Mouse (Mus musculus) neural tube, embryonic 15.5 days (tissue): ENCODE measurements around the gene Syt12. TPM values are rescaled to one million over a fixed set of nuclear protein-coding genes. Genes with fewer than 3 reads are reported as not detected.
A peak's percentile ranks its signal among the peaks of the same experiment; 100 is the strongest.

Experiments
- ATAC-seq: fragments of 200-750 bp; cut with Nextera tagmentation; 2 replicates; pipeline ENCODE4 v1.8.0; 2017; ENCODE audit warnings: mild to moderate bottlenecking, moderate TSS enrichment, moderate library complexity; ENCODE audit not compliant: low FRiP score
- H3K27ac ChIP-seq: fragments of 300-500 bp; sonication (generic); replicated peaks from 2 replicates; pipeline ENCODE4 v1.5.1; 2015; ENCODE audit warnings: mild to moderate bottlenecking, inconsistent platforms
- H3K27me3 ChIP-seq: fragments of 300-500 bp; sonication (generic); replicated peaks from 2 replicates; pipeline ENCODE4 v1.6.1; 2015; ENCODE audit warnings: inconsistent platforms
- H3K36me3 ChIP-seq: fragments of 300-500 bp; sonication (generic); 2 replicates; pipeline ENCODE4 v1.6.1; 2015; ENCODE audit warnings: inconsistent platforms
- H3K4me1 ChIP-seq: fragments of 300-500 bp; sonication (generic); 2 replicates; pipeline ENCODE4 v1.6.1; 2015; ENCODE audit warnings: inconsistent platforms
- H3K4me2 ChIP-seq: fragments of 300-500 bp; sonication (generic); 2 replicates; pipeline ENCODE4 v1.6.1; 2015; ENCODE audit warnings: inconsistent platforms, mild to moderate bottlenecking, moderate library complexity
- H3K4me3 ChIP-seq: fragments of 300-500 bp; sonication (generic); replicated peaks from 2 replicates; pipeline ENCODE4 v1.5.1; 2015; ENCODE audit warnings: mild to moderate bottlenecking, inconsistent platforms
- H3K9ac ChIP-seq: fragments of 300-500 bp; sonication (generic); replicated peaks from 2 replicates; pipeline ENCODE4 v1.6.1; 2015; ENCODE audit warnings: mild to moderate bottlenecking, inconsistent platforms
- H3K9me3 ChIP-seq: fragments of 300-500 bp; sonication (generic); replicated peaks from 2 replicates; pipeline ENCODE4 v1.6.1; 2016; ENCODE audit warnings: inconsistent platforms
- WGBS: fragments of 180-500 bp; shearing (Covaris S2); methylation state at CpG from one replicate; pipeline ENCODE4 v1.1.7; 2015; ENCODE audit warnings: mixed read lengths; 5-methylcytosine and 5-hydroxymethylcytosine counted together
- polyA plus RNA-seq: library from polyadenylated mRNA; unstranded; fragments of >200 nt; fragmentation: Nextera tagmentation; extraction: Ambion mirVana; gene quantifications from 2 replicates; pipeline ENCODE4 v1.2.1, GENCODE M21; 2015

Syt12 gene
- polyA plus RNA-seq, 1 experiment from 2014 or later: 8.8 TPM

DNA sequence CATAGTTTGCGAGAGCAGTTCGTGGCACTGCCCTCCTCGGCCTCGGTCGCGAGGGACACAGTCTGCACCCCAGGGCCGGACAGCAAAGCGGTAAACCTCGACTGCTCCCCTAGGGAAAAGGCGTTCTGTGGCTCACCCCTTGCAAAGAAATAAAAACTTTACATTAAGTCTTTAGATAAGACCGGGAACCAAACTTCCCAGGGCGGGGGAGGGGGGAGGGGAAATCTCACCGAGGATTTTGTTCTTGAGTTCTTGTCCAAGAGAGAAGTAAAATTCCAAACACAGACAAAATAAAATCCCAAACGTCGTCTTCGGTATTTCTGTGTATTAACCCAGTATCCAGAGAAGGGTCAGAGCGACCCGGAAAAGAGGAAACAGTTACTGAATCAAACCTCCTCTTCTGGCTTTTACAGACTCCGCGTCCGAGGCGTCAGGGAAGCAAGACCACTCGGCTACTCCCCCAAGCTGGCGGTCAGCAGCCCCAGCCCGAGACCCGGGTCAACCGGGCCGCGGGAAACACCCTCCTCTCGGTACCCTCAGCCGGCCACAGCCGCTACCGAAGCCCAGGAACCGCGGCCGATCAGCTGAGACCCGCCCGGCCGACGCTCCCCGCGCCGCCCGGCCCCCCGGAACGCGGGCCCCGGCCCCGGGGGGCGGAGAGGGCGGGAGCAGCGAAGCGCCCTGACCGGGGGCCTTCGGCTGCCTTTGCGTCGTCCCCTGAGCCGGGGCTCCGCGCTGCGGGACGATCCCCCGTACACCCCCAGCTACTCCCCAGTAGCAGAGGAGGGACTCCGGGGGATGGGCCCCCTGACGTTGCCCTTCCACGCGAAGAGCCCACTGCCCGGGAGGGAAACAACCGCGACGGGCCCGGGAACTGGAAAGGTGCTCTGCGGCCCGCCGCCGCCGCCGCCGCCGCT lies 80.9 kb downstream of the Syt12 start:
- Histone ChIP-seq H3K9ac (peak overlapping the region; percentile 91), H3K4me2 (peak overlapping the region; percentile 86), H3K27ac (peak overlapping the region; percentile 94), H3K9me3 (no peaks in the 10 kb centered on the region), H3K4me1 (peaks cover 39% of the 10 kb centered on the region), H3K4me3 (peak overlapping the region; percentile 76), H3K27me3 (no peaks in the 10 kb centered on the region), H3K36me3 (no peaks in the 10 kb centered on the region)
- under 1% methylated on average over 61 of the region's 80 CpGs for WGBS
- ATAC-seq: peak; percentile 45

Other genes with a start within 250 kb of the Syt12 start
- gene Pold4, start 245.5 kb downstream of the Syt12 start, polyA plus RNA-seq: 24.7 and 28.0 TPM in 2 replicates
- 19.8 TPM in 2 replicates for gene Ssh3, start 208.3 kb downstream of the Syt12 start, polyA plus RNA-seq
- 63.0 and 75.4 TPM in 2 replicates for gene Ankrd13d, start 194.3 kb downstream of the Syt12 start, polyA plus RNA-seq
- gene Grk2, start 171.2 kb downstream of the Syt12 start, polyA plus RNA-seq: 26.2 and 31.3 TPM in 2 replicates
- gene Kdm2a, start 79.2 kb downstream of the Syt12 start, polyA plus RNA-seq: 28.4 and 38.5 TPM in 2 replicates
- 4.5 and 8.7 TPM in 2 replicates for gene Rhod, start 38.0 kb downstream of the Syt12 start, polyA plus RNA-seq
- 0.17 TPM in 1 of 2 replicates, not detected in the other for gene 2010003K11Rik, start 21.1 kb upstream of the Syt12 start, polyA plus RNA-seq
- 29.5 and 31.5 TPM in 2 replicates for gene Pcx, start 33.0 kb upstream of the Syt12 start, polyA plus RNA-seq
- gene Lrfn4, start 138.2 kb upstream of the Syt12 start, polyA plus RNA-seq: 10.5 and 12.5 TPM in 2 replicates
- gene Rce1, start 148.2 kb upstream of the Syt12 start, polyA plus RNA-seq: 49.1 and 49.8 TPM in 2 replicates
- 7.2 and 7.7 TPM in 2 replicates for gene Gm960, start 221.2 kb upstream of the Syt12 start, polyA plus RNA-seq
- gene Sptbn2, start 233.7 kb upstream of the Syt12 start, polyA plus RNA-seq: 19.0 and 25.6 TPM in 2 replicates